Mouse (Mus musculus) T-helper 17 cell (primary cell): ENCODE measurements around the gene Rftn1.

ENCODE experiments used
- in situ Hi-C, 2 experiments: fragments of 300-600 bp; cut with MboI, MseI; formaldehyde crosslinking; loops; 1 replicate in 1 of 2; 2 replicates in 1 of 2; pipeline ENCODE4 v1.15.1; 2025; ENCODE audit warnings: high pct_unique_total_duplicates in 2 of 2

The Rftn1 gene

GRCm38 (mm10) chr17:49992625-49993603 is 197.6 kb downstream of the Rftn1 start:
- in situ Hi-C loops, result loop anchor here in 1 of 2 experiments (10.0 kb wide), 1 partner anchor 572 kb away; no protein-coding TSS in a partner anchor

DNA sequence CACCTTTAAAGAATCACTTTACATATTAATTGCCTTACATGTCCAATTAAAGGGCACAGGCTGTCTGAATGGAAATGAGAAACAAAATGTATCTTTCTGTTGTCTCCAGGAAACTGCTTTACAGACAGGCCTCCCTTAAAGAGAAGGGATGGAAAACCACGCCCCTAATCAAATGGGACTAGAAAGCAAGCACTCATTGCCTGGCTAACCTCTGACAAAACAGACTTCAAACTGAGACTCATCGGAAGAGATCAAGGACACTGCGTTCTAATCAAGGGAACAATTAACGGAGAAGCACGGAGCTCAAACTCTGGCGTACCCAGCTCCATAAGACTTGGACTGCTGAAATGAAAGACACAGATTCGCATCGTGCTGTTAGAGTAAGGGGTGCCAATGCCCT is 200.9 kb downstream of the Rftn1 start:
- in situ Hi-C loops, result no loop called here

- in situ Hi-C loops, result no loop called here
These were observed 203.4 kb downstream of the Rftn1 start for GRCm38 (mm10) chr17:49987095-49987494.

GRCm38 (mm10) chr17:49983478-49983877 is 207.0 kb downstream of the Rftn1 start:
- in situ Hi-C loops, result no loop called here

DNA sequence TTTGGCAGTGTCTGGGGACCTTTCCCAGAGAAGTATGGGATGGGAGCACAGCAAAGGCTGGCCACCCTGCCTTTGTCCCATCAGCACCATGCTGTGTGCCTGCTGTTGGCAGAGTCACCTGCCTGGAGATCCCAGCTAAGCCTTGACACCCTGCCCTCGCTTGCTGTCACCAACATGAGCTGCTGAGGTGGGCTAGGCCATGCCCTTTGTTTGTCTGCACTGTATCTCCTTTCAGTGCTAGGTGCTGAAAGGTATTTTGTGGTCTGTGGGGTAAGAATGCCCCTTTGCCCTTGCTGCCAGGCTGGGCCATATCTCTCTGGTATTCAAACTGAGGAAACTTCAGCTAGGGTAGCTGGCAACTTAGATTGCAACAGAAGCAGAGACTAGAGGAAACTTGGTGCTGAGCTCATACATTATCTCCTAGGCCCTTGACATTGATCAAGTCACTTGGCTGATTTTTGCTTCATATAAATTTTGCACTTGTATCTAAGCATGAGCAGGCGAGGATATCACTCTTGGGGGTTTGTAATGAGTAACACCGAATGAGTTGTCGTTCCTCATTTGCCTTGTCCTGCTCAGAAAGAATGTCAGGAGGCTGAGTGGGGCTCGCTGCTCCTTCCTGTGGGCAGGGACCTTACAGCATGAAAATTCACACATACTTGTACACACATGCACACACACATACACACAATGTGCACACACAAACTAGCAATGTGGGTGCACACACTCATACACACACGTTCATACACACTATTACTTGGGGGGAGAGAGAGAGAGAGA is 207.7 kb downstream of the Rftn1 start:
- in situ Hi-C loops, result no loop called here

DNA sequence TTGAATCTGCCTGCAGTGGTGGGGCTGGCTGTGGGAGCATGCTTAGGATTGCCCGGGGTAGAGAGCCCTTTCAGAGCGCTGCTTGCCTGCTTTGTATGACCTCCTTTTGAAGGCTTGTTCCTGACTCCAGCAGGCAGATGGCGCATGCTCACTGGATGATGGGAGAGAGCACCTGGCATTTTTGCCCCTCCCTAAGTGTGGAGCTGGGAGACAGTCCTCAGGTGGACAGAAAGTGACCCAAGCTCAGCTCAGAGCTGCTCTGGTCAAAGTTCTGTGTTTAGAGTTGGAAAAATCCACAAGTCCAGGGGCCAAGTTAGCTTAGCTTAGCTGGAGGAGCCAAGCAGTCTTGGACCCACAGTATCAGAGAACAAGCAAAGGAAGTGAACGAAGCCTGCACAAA is 208.9 kb downstream of the Rftn1 start:
- in situ Hi-C loops, result no loop called here

DNA sequence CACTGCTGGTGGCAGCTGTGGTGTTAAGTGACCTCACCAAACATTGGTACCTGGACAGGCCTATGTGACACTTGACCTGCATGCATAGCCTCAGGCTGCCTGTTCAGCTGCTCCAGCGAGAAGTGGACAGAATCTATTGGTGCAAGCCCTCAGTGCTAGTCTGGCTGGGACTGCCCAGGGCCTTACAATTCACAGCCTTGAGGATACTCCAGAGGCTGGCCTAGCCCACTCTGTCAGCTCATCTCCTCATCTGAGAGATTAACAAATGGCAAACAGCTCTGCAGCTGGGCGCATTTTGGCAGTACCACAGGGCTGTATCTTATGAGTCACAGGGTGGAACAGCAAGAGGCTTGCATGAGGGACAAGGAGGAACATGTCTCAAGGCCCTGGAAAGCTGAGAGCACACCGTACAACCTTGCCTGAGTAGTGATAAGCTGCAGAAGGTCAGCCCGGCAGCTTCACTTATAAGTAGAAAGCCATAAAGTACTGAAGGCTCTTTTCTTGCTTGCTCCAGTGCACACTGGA is 210.7 kb downstream of the Rftn1 start:
- in situ Hi-C loops, result loop anchor here in 1 of 2 experiments (10.0 kb wide), 1 partner anchor 1465 kb away; no protein-coding TSS in a partner anchor

- in situ Hi-C loops, result loop anchor here in 1 of 2 experiments (10.0 kb wide), 1 partner anchor 1467 kb away; no protein-coding TSS in a partner anchor
These were observed 213.1 kb downstream of the Rftn1 start for GRCm38 (mm10) chr17:49977424-49977790.

- in situ Hi-C loops, result loop anchor here in 1 of 2 experiments (10.0 kb wide), 1 partner anchor 1468 kb away; no protein-coding TSS in a partner anchor
These were observed 213.6 kb downstream of the Rftn1 start for GRCm38 (mm10) chr17:49976678-49977423.

DNA sequence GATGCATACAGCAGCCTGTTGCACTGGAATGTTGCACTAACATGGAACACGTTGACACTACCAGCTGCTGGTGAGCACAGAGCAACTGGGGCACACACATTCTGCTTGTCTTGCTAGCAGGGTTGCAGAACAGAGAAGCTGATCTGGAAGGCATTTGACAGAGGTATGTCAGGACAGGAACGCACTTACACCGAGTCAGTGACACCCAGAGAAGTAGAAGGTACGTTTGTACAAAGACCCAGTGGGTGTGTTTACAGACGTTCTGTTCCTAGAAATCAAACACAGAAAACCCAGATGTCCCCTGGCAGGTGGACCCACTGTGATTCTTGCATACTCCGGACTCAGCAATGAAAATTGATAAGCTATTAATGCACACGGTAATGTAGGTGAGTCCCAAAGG is 215.0 kb downstream of the Rftn1 start:
- in situ Hi-C loops, result loop anchor here in 1 of 2 experiments (10.0 kb wide), 1 partner anchor 1469 kb away; no protein-coding TSS in a partner anchor

GRCm38 (mm10) chr17:49974996-49975395 is 215.5 kb downstream of the Rftn1 start:
- in situ Hi-C loops, result loop anchor here in 1 of 2 experiments (10.0 kb wide), 1 partner anchor 1470 kb away; no protein-coding TSS in a partner anchor

GRCm38 (mm10) chr17:49972164-49972563 is 218.3 kb downstream of the Rftn1 start:
- in situ Hi-C loops, result loop anchor here in 1 of 2 experiments (10.0 kb wide), 1 partner anchor 1473 kb away; no protein-coding TSS in a partner anchor

GRCm38 (mm10) chr17:49971057-49971456 is 219.4 kb downstream of the Rftn1 start:
- in situ Hi-C loops, result loop anchor here in 1 of 2 experiments (10.0 kb wide), 1 partner anchor 1474 kb away; no protein-coding TSS in a partner anchor

GRCm38 (mm10) chr17:49968467-49969207 is 221.8 kb downstream of the Rftn1 start:
- in situ Hi-C loops, result no loop called here

GRCm38 (mm10) chr17:49965846-49966762 is 224.4 kb downstream of the Rftn1 start:
- in situ Hi-C loops, result no loop called here

GRCm38 (mm10) chr17:49965035-49965434 is 225.4 kb downstream of the Rftn1 start:
- in situ Hi-C loops, result no loop called here

GRCm38 (mm10) chr17:49964471-49964870 is 226.0 kb downstream of the Rftn1 start:
- in situ Hi-C loops, result loop anchor here (5.0 kb wide), 1 partner anchor 278 kb away; no protein-coding TSS in a partner anchor

GRCm38 (mm10) chr17:49959021-49959420 is 231.5 kb downstream of the Rftn1 start:
- in situ Hi-C loops, result loop anchor here in 1 of 2 experiments (10.0 kb wide), 1 partner anchor 646 kb away; no protein-coding TSS in a partner anchor
